Mouse (Mus musculus) limb, embryonic 13.5 days (tissue): ENCODE data around the gene Cit. TPM values are rescaled to one million over a fixed set of nuclear protein-coding genes. Genes with fewer than 3 reads are reported as not detected.
"Not testable (repeated sequence)": the region's sequence is repeated elsewhere in the genome, so short reads cannot be mapped to it uniquely, and the experiment has no call there.

Source experiments
- ATAC-seq: fragments of 200-750 bp; cut with Nextera tagmentation; 2 replicates; pipeline ENCODE4 v1.8.0; 2017; ENCODE audit warnings: low read depth, moderate number of reproducible peaks, moderate TSS enrichment; ENCODE audit not compliant: low FRiP score
- H3K27ac ChIP-seq: fragments of 300-500 bp; sonication (generic); 2 replicates; pipeline ENCODE4 v1.5.1; 2015; ENCODE audit warnings: inconsistent platforms, mild to moderate bottlenecking, moderate library complexity
- H3K27me3 ChIP-seq: fragments of 300-500 bp; sonication (generic); 2 replicates; pipeline ENCODE4 v1.6.1; 2015; ENCODE audit warnings: mild to moderate bottlenecking, inconsistent platforms
- H3K36me3 ChIP-seq: fragments of 300-500 bp; sonication (generic); 2 replicates; pipeline ENCODE4 v1.6.1; 2015; ENCODE audit warnings: inconsistent platforms, mild to moderate bottlenecking, moderate library complexity
- H3K4me1 ChIP-seq: fragments of 300-500 bp; sonication (generic); 2 replicates; pipeline ENCODE4 v1.6.1; 2015; ENCODE audit warnings: inconsistent platforms
- H3K4me2 ChIP-seq: fragments of 300-500 bp; sonication (generic); replicated peaks from 2 replicates; pipeline ENCODE4 v1.6.1; 2015; ENCODE audit warnings: inconsistent platforms, mild to moderate bottlenecking, moderate library complexity
- H3K4me3 ChIP-seq: fragments of 300-500 bp; sonication (generic); 2 replicates; pipeline ENCODE4 v1.5.1; 2015; ENCODE audit warnings: moderate library complexity, mild to moderate bottlenecking, inconsistent platforms
- H3K9ac ChIP-seq: fragments of 300-500 bp; sonication (generic); 2 replicates; pipeline ENCODE4 v1.6.1; 2015; ENCODE audit warnings: mild to moderate bottlenecking, inconsistent platforms
- H3K9me3 ChIP-seq: fragments of 300-500 bp; sonication (generic); 2 replicates; pipeline ENCODE4 v1.6.1; 2016; ENCODE audit warnings: inconsistent platforms
- WGBS: fragments of 180-500 bp; shearing (Covaris S2); methylation state at CpG from one replicate; pipeline ENCODE4 v1.1.7; 2015; 5-methylcytosine and 5-hydroxymethylcytosine counted together
- polyA plus RNA-seq: library from polyadenylated mRNA; unstranded; fragments of >200 nt; fragmentation: Nextera tagmentation; extraction: Ambion mirVana; gene quantifications from 2 replicates; pipeline ENCODE4 v1.2.1, GENCODE M21; 2015

The Cit gene
- polyA plus RNA-seq: 28.6 and 28.9 TPM in 2 replicates

- H3K4me1 ChIP-seq: peaks cover 19% of the 10 kb centered on the region
- H3K36me3 ChIP-seq: peaks cover 9% of the 10 kb centered on the region
- no peaks in the 10 kb centered on the region for H3K9me3 ChIP-seq
- peak; percentile 100 for ATAC-seq
- WGBS: under 1% methylated on average over 41 of the region's 42 CpGs
- H3K4me2 ChIP-seq: peak within 1 kb of the TSS; percentile 97
- H3K4me3 ChIP-seq: peak within 1 kb of the TSS; percentile 77
- peak within 1 kb of the TSS; percentile 76 for H3K9ac ChIP-seq
- no peaks in the 10 kb centered on the region for H3K27me3 ChIP-seq
- no peak within 1 kb of the TSS for H3K27ac ChIP-seq
Measured at GRCm38 (mm10) chr5:115844766-115845634, at the start of gene Cit. Gene Cit, plus strand, starts transcription at chr5:115845278.

- Histone ChIP-seq H3K9ac (no peak overlapping the region), H3K4me3 (no peak overlapping the region), H3K27me3 (no peaks in the 10 kb centered on the region), H3K4me1 (no peaks in the 10 kb centered on the region), H3K4me2 (no peak overlapping the region), H3K9me3 (no peaks in the 10 kb centered on the region), H3K36me3 (no peaks in the 10 kb centered on the region), H3K27ac (no peak overlapping the region)
- WGBS: 71% methylated on average over 15 of the region's 15 CpGs
- no peak for ATAC-seq
Measured at GRCm38 (mm10) chr5:115799016-115799894, 45.8 kb upstream of the Cit start.

- no peak for ATAC-seq
- no peak overlapping the region for H3K4me3 ChIP-seq
- 36% methylated on average over 4 of the region's 4 CpGs for WGBS
- no peak overlapping the region for H3K9ac ChIP-seq
- no peaks in the 10 kb centered on the region for H3K27me3 ChIP-seq
- no peak overlapping the region for H3K4me2 ChIP-seq
- H3K9me3 ChIP-seq: no peaks in the 10 kb centered on the region
- H3K36me3 ChIP-seq: no peaks in the 10 kb centered on the region
- H3K4me1 ChIP-seq: no peaks in the 10 kb centered on the region
- H3K27ac ChIP-seq: no peak overlapping the region
Measured at GRCm38 (mm10) chr5:115799895-115800232, 45.2 kb upstream of the Cit start.

- no peak for ATAC-seq
- H3K4me3 ChIP-seq: no peak overlapping the region
- H3K4me1 ChIP-seq: no peaks in the 10 kb centered on the region
- H3K4me2 ChIP-seq: no peak overlapping the region
- H3K36me3 ChIP-seq: no peaks in the 10 kb centered on the region
- no peak overlapping the region for H3K27ac ChIP-seq
- 0 out of 2 replicates have a peak, but pooled peaks cover 4% of the 10 kb centered on the region for H3K9me3 ChIP-seq
- WGBS: 84% methylated on average over 3 of the region's 3 CpGs
- H3K27me3 ChIP-seq: no peaks in the 10 kb centered on the region
- H3K9ac ChIP-seq: no peak overlapping the region
Measured at GRCm38 (mm10) chr5:115812262-115812661, 32.8 kb upstream of the Cit start.

GRCm38 (mm10) chr5:115817022-115817421 lies 28.1 kb upstream of the Cit start:
- Histone ChIP-seq H3K9ac (no peak overlapping the region), H3K9me3 (no peaks in the 10 kb centered on the region)

GRCm38 (mm10) chr5:115817655-115818054 lies 27.4 kb upstream of the Cit start:
- H3K27me3 ChIP-seq, H3K27ac ChIP-seq, H3K36me3 ChIP-seq, H3K9me3 ChIP-seq, H3K4me1 ChIP-seq, ATAC-seq, H3K4me3 ChIP-seq, H3K4me2 ChIP-seq, H3K9ac ChIP-seq: not testable (repeated sequence)
- WGBS: 72% methylated on average over 1 of the region's 1 CpGs

More at GRCm38 (mm10) chr5:115817022-115817421, 28.1 kb upstream of the Cit start:
- no peak for ATAC-seq
- no peak overlapping the region for H3K4me2 ChIP-seq
- no peaks in the 10 kb centered on the region for H3K36me3 ChIP-seq
- H3K4me1 ChIP-seq: no peaks in the 10 kb centered on the region
- no peak overlapping the region for H3K27ac ChIP-seq
- 76% methylated on average over 6 of the region's 6 CpGs for WGBS
- H3K27me3 ChIP-seq: no peaks in the 10 kb centered on the region
- no peak overlapping the region for H3K4me3 ChIP-seq

- Histone ChIP-seq H3K4me3 (no peak overlapping the region), H3K27ac (no peak overlapping the region), H3K9ac (no peak overlapping the region), H3K27me3 (no peaks in the 10 kb centered on the region), H3K36me3 (no peaks in the 10 kb centered on the region), H3K4me2 (no peak overlapping the region), H3K4me1 (no peaks in the 10 kb centered on the region), H3K9me3 (no peaks in the 10 kb centered on the region)
- no peak for ATAC-seq
- 69% methylated on average over 9 of the region's 9 CpGs for WGBS
Measured at GRCm38 (mm10) chr5:115819966-115820365, 25.1 kb upstream of the Cit start.

- H3K36me3 ChIP-seq: no peaks in the 10 kb centered on the region
- no peak for ATAC-seq
- no peaks in the 10 kb centered on the region for H3K4me1 ChIP-seq
- H3K4me2 ChIP-seq: no peak overlapping the region
- H3K9ac ChIP-seq: no peak overlapping the region
- WGBS: 85% methylated on average over 12 of the region's 12 CpGs
- H3K27ac ChIP-seq: no peak overlapping the region
- H3K4me3 ChIP-seq: no peak overlapping the region
- no peaks in the 10 kb centered on the region for H3K27me3 ChIP-seq
- no peaks in the 10 kb centered on the region for H3K9me3 ChIP-seq
Measured at GRCm38 (mm10) chr5:115821200-115821599, 23.9 kb upstream of the Cit start.

- 90% methylated on average over 7 of the region's 7 CpGs for WGBS
- Histone ChIP-seq H3K4me1 (no peaks in the 10 kb centered on the region), H3K9ac (no peak overlapping the region), H3K27me3 (no peaks in the 10 kb centered on the region), H3K9me3 (no peaks in the 10 kb centered on the region), H3K4me2 (no peak overlapping the region), H3K36me3 (no peaks in the 10 kb centered on the region), H3K4me3 (no peak overlapping the region), H3K27ac (no peak overlapping the region)
- ATAC-seq: no peak
Measured at GRCm38 (mm10) chr5:115821910-115822309, 23.2 kb upstream of the Cit start.

GRCm38 (mm10) chr5:115832754-115833153 lies 12.3 kb upstream of the Cit start:
- H3K27ac ChIP-seq: no peak overlapping the region
- H3K9me3 ChIP-seq: 0 out of 2 replicates have a peak, but pooled peaks cover 3% of the 10 kb centered on the region
- H3K27me3 ChIP-seq: no peaks in the 10 kb centered on the region
- H3K36me3 ChIP-seq: no peaks in the 10 kb centered on the region
- H3K4me3 ChIP-seq: no peak overlapping the region
- H3K4me2 ChIP-seq: no peak overlapping the region
- WGBS: 96% methylated on average over 2 of the region's 2 CpGs
- no peak overlapping the region for H3K9ac ChIP-seq
- no peak for ATAC-seq
- H3K4me1 ChIP-seq: no peaks in the 10 kb centered on the region

- not testable (repeated sequence) for H3K9me3 ChIP-seq, H3K4me3 ChIP-seq, H3K4me2 ChIP-seq, H3K36me3 ChIP-seq, H3K27me3 ChIP-seq, ATAC-seq, H3K4me1 ChIP-seq, H3K27ac ChIP-seq, H3K9ac ChIP-seq
Measured at GRCm38 (mm10) chr5:115833806-115834205, 11.3 kb upstream of the Cit start.

GRCm38 (mm10) chr5:115835291-115835690 lies 9.8 kb upstream of the Cit start:
- Histone ChIP-seq H3K4me1 (no peaks in the 10 kb centered on the region), H3K27me3 (no peaks in the 10 kb centered on the region), H3K4me3 (no peak overlapping the region), H3K9me3 (0 out of 2 replicates have a peak, but pooled peaks cover 3% of the 10 kb centered on the region), H3K27ac (no peak overlapping the region), H3K36me3 (no peaks in the 10 kb centered on the region), H3K9ac (no peak overlapping the region), H3K4me2 (no peak overlapping the region)
- 54% methylated on average over 7 of the region's 7 CpGs for WGBS
- ATAC-seq: no peak
